Mouse (Mus musculus): Measurements from ENCODE around the gene Dhx37.
"Not testable (repeated sequence)": the region's sequence is repeated elsewhere in the genome, so short reads cannot be mapped to it uniquely, and the experiment has no call there.

The Dhx37 gene

DNA sequence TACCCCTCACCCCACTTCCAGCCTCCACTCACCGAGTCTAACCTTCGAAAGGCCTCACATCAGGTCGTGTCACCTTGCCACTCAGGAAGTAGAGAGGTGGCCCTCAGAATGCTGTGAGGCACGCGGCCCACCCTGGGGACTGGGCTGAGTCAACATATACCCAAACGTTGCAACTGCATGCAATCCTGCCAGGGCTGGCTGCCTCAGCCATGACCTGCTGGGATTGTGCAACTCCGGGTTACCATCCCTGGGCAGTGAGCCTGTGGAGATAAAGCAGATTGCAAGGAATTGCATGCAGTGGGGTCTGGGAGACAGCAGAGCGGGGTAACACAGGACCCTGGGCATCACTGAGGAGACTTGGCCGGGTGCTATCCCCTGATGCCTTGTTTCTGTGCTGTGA is 18.7 kb upstream of the Dhx37 start:
- in situ Hi-C loops (cut with MboI; ENCODE audit: unreplicated experiment in 2 of 2), result no loop called here

DNA sequence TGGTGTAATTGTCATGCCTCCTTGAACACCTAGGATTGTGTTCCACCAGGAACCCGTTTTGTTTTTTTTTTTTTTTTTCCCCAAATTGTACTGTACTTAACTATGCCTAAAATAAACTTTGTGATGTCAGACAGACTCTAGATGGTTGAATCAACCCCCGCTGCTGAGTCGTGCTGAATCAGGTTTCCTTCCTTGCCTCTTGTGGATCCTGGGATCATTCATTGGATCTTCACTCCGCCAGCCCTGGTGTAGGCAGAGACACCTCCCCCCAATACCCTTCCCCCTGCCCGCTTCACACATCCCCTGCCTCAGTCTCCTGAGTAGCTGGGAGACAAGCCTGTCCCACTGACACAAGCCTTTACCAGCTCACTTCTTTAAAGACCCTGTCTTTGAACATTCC is 15.4 kb upstream of the Dhx37 start:
- in situ Hi-C loops (cut with MboI; ENCODE audit: unreplicated experiment in 2 of 2), result no loop called here

GRCm38 (mm10) chr5:125448631-125449030 is 14.7 kb upstream of the Dhx37 start:
- in situ Hi-C loops (cut with MboI; ENCODE audit: unreplicated experiment in 2 of 2), result no loop called here

DNA sequence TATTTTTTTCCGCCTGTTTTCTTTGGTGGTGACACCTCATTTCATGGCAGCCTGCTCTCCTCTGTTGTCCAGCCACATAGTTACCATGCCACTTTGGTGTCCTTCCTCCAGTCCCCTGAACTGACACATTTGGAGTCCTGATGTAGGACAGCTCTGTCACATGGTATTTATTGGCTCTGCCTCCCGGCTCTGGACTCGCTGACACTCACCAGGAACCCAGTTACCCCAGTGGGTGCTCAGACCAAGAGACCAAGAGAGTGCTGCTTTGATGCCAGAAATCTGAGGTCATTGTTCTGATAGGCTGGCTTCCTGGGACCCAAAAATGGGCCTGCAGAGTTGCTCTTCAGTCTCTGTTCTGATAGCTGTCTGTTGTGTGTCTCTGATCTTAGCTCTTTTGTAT is 14.1 kb upstream of the Dhx37 start:
- in situ Hi-C loops (cut with MboI; ENCODE audit: unreplicated experiment in 2 of 2), result no loop called here

DNA sequence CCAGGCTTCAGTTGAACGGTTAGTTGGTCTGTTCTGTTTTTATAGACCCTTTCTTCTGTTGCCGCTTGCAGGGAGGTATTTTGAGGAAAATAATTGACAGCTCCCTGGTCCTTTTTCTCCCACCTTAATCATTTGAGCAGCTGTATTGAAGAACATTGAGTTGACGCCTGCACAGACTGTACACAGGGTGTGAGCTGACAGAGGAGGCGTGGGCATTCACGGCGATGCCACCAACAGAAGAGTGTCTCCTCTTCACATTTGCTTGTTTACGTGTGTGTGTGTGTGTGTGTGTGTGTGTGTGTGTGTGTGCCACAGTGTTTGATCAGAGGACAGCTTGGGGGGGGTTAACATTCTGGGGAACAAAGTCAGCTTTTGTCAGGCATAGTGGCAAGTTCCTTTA is 12.4 kb upstream of the Dhx37 start:
- in situ Hi-C loops (cut with MboI; ENCODE audit: unreplicated experiment in 2 of 2), result no loop called here

DNA sequence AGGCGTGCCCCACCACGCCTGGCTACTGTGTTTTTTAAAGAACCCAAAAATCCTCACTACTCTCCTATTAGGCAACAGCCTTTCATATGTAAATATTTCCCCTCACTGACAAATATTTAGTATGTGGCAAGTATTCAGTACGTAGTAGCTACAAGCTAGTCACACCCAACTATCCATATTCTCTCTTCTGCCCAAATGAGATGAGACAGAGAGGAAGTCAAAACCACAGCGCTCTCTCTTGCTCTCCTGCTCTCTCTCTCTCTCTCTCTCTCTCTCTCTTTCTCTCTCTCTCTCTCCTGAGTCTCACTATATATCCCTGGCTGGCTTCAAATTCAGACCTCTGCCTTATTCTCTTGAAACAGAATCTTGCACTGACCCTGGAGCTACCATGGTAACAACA is 10.6 kb upstream of the Dhx37 start:
- in situ Hi-C loops (cut with MboI; ENCODE audit: unreplicated experiment in 2 of 2), result no loop called here

GRCm38 (mm10) chr5:125443915-125444314 is 10.0 kb upstream of the Dhx37 start:
- in situ Hi-C loops (cut with MboI; ENCODE audit: unreplicated experiment in 2 of 2), result no loop called here

DNA sequence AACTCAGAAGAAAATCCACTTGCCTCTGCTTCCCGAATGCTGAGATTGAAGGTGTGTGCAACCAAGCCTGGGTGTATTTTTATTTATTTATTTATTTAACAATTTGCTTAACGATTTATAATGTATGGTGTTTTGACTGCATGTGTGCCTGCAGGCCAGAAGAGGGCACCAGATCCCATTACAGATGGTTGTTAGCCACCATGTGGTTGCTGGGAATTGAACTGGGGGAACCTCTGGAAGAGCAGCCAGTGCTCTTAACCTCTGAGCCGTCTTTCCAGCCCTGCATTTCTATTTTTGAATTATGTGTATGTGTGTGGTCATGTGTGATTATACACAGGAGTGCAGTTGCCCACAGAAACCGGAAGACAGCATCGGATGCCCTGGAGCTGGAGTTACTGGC is 9.4 kb upstream of the Dhx37 start:
- in situ Hi-C loops (cut with MboI; ENCODE audit: unreplicated experiment in 2 of 2), result no loop called here

DNA sequence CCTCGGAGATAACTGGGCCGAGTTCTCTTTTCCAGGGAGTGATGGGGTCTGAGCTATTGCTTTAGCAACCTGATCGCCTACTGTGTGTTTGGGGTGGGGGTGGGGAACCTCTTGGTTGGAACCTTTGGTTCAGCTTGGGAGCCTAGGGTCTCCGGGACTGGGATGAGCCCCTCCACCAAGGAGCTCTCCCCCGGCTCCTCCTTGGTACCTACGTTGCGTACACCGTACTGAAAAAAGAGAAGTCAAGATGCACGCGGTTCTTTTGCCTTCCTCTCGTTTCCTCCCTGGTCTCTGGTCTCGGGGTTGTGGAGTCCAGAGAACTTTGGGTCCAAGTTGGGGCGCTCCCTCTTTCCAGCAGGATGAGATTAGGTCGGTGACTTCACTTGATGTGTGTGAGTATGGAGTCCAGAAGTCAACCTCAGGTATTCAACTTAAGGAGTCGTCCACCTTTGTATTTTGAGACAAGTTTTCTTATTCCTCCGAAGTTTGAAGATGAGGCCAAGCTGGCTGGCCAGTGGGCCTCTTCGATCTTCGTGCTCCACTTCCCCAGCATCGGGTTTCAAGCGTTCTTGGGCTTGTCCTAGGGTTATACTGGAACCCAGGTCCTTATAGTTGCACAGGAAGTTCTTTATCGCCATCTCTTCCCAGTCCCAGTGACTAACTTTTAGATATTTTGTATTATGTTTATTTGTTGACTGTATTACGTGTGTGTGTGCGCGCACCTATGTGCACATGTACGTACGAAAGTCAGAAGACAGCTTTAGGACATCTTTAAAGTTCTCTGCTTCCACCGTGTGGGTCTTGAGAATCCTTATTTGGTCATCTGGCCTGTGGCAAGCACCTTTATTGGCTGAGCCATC is 8.4 kb upstream of the Dhx37 start:
- in situ Hi-C loops (cut with MboI; ENCODE audit: unreplicated experiment in 2 of 2), result no loop called here

- in situ Hi-C loops (cut with MboI; ENCODE audit: unreplicated experiment in 2 of 2), result no loop called here
Observed at GRCm38 (mm10) chr5:125441234-125442114, 7.6 kb upstream of the Dhx37 start, which contains the start of gene Bri3bp. TSS of gene Bri3bp (plus strand) at chr5:125441568.

GRCm38 (mm10) chr5:125440583-125441233 is 6.8 kb upstream of the Dhx37 start:
- in situ Hi-C loops (cut with MboI; ENCODE audit: unreplicated experiment in 2 of 2), result no loop called here

- in situ Hi-C loops (cut with MboI; ENCODE audit: unreplicated experiment in 2 of 2), result loop anchor here in 1 of 2 experiments (5.0 kb wide), 1 partner anchor 42 kb away; the partner anchor contains the start of gene Ubc
Observed at GRCm38 (mm10) chr5:125434347-125434746, 426 bp upstream of the Dhx37 start.

DNA sequence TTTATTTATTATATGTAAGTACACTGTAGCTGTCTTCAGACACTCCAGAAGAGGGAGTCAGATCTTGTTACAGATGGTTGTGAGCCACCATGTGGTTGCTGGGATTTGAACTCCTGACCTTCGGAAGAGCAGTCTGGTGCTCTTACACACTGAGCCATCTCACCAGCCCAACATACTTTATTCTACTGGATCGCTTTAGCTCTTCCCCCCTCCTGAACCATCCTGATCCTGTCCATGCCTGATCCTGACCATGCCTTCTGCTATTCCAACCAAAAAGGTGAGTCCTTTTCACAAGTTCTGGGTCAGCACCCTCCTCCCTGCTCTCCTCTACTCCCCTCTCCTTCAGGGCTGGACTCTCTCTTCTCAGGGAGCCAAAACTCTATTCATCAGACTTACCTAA is 1.6 kb downstream of the Dhx37 start:
- in situ Hi-C loops (cut with MboI; ENCODE audit: unreplicated experiment in 2 of 2), result loop anchor here in 1 of 2 experiments (5.0 kb wide), 1 partner anchor 40 kb away; the partner anchor contains the start of gene Ubc

DNA sequence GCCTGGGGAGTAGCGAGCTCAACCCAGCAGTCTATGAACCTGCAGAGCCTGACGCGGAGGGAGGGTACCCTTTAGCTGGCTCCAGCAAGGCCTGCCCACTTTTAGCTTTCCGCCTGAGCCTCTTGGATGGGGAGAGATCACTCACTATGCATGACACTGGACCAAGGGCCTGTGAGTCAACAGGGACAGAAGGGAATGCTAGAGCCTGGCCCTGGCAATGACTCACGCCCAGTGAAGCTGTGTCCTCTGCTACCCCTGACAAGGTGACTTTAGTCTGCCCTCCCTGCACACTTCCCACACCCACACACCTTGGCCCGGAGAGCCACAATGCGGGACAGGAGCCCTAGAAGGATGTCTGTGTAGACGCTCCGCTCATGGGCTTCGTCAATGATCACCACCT is 7.6 kb downstream of the Dhx37 start:
- in situ Hi-C loops (cut with MboI; ENCODE audit: unreplicated experiment in 2 of 2), result no loop called here

DNA sequence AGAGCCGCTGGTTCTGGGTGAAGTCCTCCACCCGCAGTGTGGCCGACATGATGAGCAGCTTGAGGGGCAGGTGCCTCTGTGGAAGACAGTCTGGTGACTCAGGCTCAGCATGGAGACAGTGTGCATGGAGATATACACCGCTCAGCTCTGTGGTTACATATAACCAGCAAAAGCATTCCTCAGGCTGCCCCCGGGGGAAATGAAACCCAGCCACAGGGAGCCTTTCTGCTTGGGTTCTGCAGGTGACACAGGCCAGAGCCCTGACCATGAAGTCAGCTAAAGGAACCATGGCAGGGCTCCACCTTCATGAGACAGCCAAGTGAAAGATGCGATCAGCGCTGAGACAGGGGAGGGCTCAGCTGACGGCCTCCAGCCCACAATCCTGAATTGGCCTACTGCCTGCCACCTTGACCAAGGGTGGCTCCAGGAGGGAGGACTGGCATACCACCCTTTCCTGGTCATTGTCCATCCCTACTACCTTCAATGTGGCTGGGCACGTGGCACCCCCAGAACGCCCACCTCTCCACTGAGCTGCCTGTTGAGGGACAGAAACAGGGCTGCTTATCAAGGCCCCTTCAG is 8.1 kb downstream of the Dhx37 start:
- in situ Hi-C loops (cut with MboI; ENCODE audit: unreplicated experiment in 2 of 2), result no loop called here

DNA sequence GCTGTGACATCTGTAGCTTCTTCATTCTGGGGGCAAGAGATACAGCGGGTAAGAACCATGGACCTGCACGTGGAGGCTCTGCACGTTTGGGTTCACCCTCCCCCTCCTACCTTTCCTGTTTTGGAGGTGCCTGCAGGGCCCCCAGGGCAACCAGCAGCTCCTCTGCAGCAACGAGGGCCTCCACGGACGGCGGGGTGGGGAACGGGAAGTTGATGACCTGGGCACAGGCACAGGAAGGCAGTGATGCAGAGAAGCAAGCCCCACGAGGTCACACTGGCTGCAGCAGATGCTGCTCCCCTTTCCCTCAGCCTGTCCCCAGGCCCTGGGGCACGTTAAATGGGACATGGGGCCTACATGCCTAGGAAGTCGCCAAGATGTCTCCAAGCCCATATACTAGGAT is 14.8 kb downstream of the Dhx37 start:
- in situ Hi-C loops (cut with MboI; ENCODE audit: unreplicated experiment in 2 of 2), result no loop called here

DNA sequence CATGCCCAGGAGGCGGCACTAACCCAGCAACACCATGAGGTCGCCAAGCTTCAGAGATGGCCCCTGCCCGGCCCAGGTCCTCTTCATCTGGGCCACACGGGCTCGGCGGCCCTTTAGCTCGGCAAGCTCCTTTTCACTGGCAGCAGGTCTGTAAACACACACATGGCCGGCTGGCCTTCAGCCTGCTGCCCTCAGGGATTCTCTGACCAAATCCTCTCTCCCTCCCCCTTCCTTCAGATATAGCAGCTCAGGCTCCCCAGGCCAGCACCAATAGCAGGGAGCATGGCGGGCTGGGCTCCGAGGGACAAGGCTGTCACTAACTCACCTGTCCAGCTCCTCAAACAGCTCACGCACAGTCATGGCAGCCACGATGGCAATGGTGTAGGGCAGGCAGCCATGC is 15.3 kb downstream of the Dhx37 start:
- in situ Hi-C loops (cut with MboI; ENCODE audit: unreplicated experiment in 2 of 2), result no loop called here

DNA sequence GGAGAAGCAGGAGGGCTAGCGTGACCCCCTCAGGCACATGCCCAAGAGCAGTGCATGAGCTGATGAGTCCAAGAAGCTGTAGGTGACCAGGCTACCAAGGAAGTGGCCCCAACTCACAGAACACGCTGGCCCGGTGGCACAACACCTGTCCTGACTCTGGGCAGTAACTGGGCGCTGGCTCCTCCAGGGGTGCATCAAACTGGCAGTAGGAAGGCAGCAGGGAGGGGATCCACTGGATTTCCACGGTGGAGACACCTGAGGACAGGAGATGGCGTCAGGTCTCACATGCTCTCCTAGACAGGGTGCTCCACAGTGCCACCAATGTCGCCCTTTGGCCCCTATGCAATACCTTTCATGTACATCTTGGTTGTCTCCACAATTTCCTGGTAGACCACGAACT is 17.7 kb downstream of the Dhx37 start:
- in situ Hi-C loops (cut with MboI; ENCODE audit: unreplicated experiment in 2 of 2), result no loop called here

- in situ Hi-C loops (cut with MboI; ENCODE audit: unreplicated experiment in 2 of 2), result no loop called here
Observed at GRCm38 (mm10) chr5:125413763-125414162, 20.2 kb downstream of the Dhx37 start.

DNA sequence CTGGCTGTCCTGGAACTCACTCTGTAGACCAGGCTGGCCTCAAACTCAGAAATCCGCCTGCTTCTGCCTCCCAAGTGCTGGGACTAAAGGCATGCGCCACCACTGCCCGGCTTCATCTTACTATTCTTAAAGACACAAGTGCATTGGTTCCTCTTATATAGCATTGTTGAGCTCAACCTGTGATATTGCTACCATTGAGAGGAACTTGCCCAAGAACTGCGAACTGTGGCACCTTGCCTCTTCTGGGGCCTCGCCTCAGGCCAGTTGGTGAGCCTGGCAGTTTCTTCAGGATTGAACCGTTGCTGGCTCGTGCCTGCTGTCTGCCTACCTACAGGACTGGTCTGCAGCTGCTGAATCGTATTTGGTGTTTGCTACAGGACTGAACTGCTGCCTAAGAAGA is 21.4 kb downstream of the Dhx37 start:
- in situ Hi-C loops (cut with MboI; ENCODE audit: unreplicated experiment in 2 of 2), result not testable (repeated sequence)
